Mouse (Mus musculus) forebrain, embryonic 11.5 days (tissue): ENCODE measurements around the gene Pomc. TPM values are rescaled to one million over a fixed set of nuclear protein-coding genes. Genes with fewer than 3 reads are reported as not detected.

Source experiments
- ATAC-seq: fragments of 200-750 bp; cut with Nextera tagmentation; replicated peaks from 2 replicates; pipeline ENCODE4 v1.8.0; 2017; ENCODE audit warnings: moderate TSS enrichment; ENCODE audit not compliant: low FRiP score
- DNase-seq: peaks from one replicate; pipeline ENCODE4 v3.0.0-alpha.2; 2017; ENCODE audit warnings: low spot score
- H3K27ac ChIP-seq: fragments of 300-500 bp; sonication (generic); 2 replicates; pipeline ENCODE4 v1.5.1; 2014; ENCODE audit warnings: low read depth, low read length
- H3K27me3 ChIP-seq: fragments of 300-500 bp; sonication (generic); 2 replicates; pipeline ENCODE4 v1.6.1; 2014; ENCODE audit warnings: mild to moderate bottlenecking, low read length, mixed read lengths; ENCODE audit not compliant: control insufficient read depth, insufficient read depth
- H3K36me3 ChIP-seq: fragments of 300-500 bp; sonication (generic); 2 replicates; pipeline ENCODE4 v1.6.1; 2014; ENCODE audit warnings: mild to moderate bottlenecking, low read length, moderate library complexity, mixed read lengths; ENCODE audit not compliant: control insufficient read depth, insufficient read depth
- H3K4me1 ChIP-seq: fragments of 300-500 bp; sonication (generic); replicated peaks from 2 replicates; pipeline ENCODE4 v1.6.1; 2014; ENCODE audit warnings: low read length, mixed read lengths; ENCODE audit not compliant: control insufficient read depth, insufficient read depth
- H3K4me2 ChIP-seq: fragments of 300-500 bp; sonication (generic); 2 replicates; pipeline ENCODE4 v1.6.1; 2014; ENCODE audit warnings: low read depth, mild to moderate bottlenecking, low read length, moderate library complexity, mixed read lengths; ENCODE audit not compliant: severe bottlenecking
- H3K4me3 ChIP-seq: fragments of 300-500 bp; sonication (generic); 2 replicates; pipeline ENCODE4 v1.5.1; 2014; ENCODE audit warnings: low read depth, low read length
- H3K9ac ChIP-seq: fragments of 300-500 bp; sonication (generic); 2 replicates; pipeline ENCODE4 v1.6.1; 2014; ENCODE audit warnings: low read length
- H3K9me3 ChIP-seq: fragments of 300-500 bp; sonication (generic); 2 replicates; pipeline ENCODE4 v1.6.1; 2016; ENCODE audit warnings: low read length, mixed read lengths; ENCODE audit not compliant: control insufficient read depth
- WGBS: fragments of 180-500 bp; shearing (Covaris S2); extraction: QIAGEN DNeasy Blood & Tissue Kit; methylation state at CpG from one replicate; pipeline ENCODE4 v1.1.7; 2014; 5-methylcytosine and 5-hydroxymethylcytosine counted together
- polyA plus RNA-seq: library from polyadenylated mRNA; unstranded; fragments of >200 nt; fragmentation: Nextera tagmentation; extraction: Ambion mirVana; gene quantifications from 2 replicates; pipeline ENCODE4 v1.2.1, GENCODE M21; 2014

The Pomc gene
- 6.4 and 7.0 TPM in 2 replicates for polyA plus RNA-seq

DNA sequence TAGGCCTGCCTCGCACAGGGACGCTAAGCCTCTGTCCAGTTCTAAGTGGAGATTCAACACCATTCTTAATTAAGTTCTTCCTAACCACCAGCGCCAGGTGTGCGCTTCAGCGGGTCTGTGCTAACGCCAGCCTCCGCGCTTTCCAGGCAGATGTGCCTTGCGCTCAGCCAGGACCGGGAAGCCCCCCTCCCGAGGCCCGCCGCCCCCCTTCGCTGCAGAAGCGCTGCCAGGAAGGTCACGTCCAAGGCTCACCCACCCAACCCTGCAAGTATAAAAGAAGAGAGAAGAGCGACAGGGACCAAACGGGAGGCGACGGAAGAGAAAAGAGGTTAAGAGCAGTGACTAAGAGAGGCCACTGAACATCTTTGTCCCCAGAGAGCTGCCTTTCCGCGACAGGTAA lies at the start of gene Pomc:
Gene Pomc, plus strand, starts transcription at position 301 of the 400 bp plus-strand sequence.
- Histone ChIP-seq H3K4me2 (no peak within 1 kb of the TSS), H3K27me3 (peaks cover 12% of the 10 kb centered on the region; the same call in 1 of the 2 replicates), H3K9me3 (no peaks in the 10 kb centered on the region), H3K36me3 (no peaks in the 10 kb centered on the region), H3K4me3 (no peak within 1 kb of the TSS), H3K9ac (no peak within 1 kb of the TSS), H3K4me1 (peaks cover 3% of the 10 kb centered on the region), H3K27ac (no peak within 1 kb of the TSS)
- ATAC-seq (no peak), DNase-seq (no peak)
- WGBS, result 21% methylated on average over 22 of the region's 22 CpGs

DNA sequence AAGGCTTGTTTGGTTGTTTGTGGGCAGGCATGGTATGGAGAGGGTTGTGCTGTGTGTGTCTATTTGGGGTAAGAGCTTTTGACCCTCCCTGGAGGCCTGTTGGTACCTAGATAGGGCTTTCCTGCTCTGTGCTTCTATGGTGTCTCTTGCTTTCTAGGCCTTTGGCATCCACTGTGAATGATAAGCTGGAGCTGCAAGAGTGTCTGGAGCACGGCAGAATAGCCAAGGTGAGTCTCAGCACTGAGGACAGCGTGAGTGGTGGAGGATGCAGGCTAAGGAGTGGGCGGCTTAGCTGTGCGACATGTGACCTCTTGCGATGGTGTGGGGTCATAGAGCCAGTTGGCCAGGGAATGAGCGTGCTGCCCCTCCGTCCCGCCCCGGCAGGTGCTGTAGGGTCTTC lies 49.3 kb upstream of the Pomc start:
- Histone ChIP-seq H3K36me3 (peaks cover 23% of the 10 kb centered on the region), H3K4me1 (no peaks in the 10 kb centered on the region), H3K27ac (no peak overlapping the region)

DNA sequence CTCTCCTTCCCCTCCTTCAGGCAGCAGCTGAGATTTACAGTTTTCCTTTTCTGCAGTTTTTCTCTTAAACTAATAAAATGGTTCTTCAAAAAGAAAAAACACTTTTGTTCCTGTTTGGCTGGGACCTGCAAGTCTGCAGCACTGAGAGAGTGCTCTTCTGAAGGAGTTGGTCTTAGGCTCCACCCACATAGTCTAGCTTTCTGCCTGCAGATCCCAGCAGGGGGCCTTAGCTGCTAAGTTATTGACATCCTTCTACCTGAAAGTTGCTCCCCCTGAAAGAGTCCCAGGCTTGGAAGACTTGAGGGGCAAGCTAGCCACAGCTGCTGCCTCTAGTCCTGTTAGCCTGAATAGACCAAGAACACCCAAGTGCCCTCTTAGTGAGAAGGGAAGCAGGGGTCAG lies 48.4 kb upstream of the Pomc start:
- H3K9ac ChIP-seq, result no peak overlapping the region
- H3K27ac ChIP-seq, result no peak overlapping the region
- DNase-seq, result no peak
- no peak overlapping the region for H3K4me3 ChIP-seq
- H3K4me2 ChIP-seq, result no peak overlapping the region
- H3K9me3 ChIP-seq, result no peaks in the 10 kb centered on the region
- no peaks in the 10 kb centered on the region for H3K27me3 ChIP-seq
- no peak for ATAC-seq
- H3K36me3 ChIP-seq, result peaks cover 21% of the 10 kb centered on the region
- H3K4me1 ChIP-seq, result no peaks in the 10 kb centered on the region

More for the DNA sequence above, 49.3 kb upstream of the Pomc start:
- H3K27me3 ChIP-seq, result no peaks in the 10 kb centered on the region
- DNase-seq (no peak), ATAC-seq (no peak)
- WGBS, result 92% methylated on average over 9 of the region's 9 CpGs
- no peaks in the 10 kb centered on the region for H3K9me3 ChIP-seq
- H3K4me3 ChIP-seq, result no peak overlapping the region
- H3K9ac ChIP-seq, result no peak overlapping the region
- H3K4me2 ChIP-seq, result no peak overlapping the region

DNA sequence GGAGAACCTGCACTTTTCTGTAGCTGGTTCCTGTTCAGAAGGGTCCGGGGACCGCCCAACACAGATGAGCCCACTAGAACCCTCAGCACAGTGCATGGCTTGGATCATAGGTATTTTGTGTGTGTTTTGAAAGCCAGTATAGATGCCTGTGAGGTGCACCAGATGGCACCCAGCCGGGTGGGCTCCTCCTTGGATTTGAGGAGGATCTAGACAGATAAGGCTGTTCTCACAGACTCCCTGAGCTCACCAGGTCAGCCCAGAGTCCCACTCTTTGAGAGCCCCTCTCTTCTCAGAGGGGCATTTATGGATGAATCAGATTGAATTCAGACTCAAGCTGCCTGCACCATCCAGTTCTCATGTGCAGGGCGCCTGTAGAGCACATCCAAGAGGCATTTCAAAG lies 47.7 kb upstream of the Pomc start:
- 88% methylated on average over 4 of the region's 4 CpGs for WGBS
- H3K9ac ChIP-seq, result no peak overlapping the region
- H3K27me3 ChIP-seq, result no peaks in the 10 kb centered on the region
- H3K9me3 ChIP-seq, result no peaks in the 10 kb centered on the region
- DNase-seq (no peak), ATAC-seq (no peak)
- H3K27ac ChIP-seq, result no peak overlapping the region
- H3K4me2 ChIP-seq, result no peak overlapping the region
- H3K4me3 ChIP-seq, result no peak overlapping the region
- no peaks in the 10 kb centered on the region for H3K4me1 ChIP-seq
- H3K36me3 ChIP-seq, result peaks cover 18% of the 10 kb centered on the region

DNA sequence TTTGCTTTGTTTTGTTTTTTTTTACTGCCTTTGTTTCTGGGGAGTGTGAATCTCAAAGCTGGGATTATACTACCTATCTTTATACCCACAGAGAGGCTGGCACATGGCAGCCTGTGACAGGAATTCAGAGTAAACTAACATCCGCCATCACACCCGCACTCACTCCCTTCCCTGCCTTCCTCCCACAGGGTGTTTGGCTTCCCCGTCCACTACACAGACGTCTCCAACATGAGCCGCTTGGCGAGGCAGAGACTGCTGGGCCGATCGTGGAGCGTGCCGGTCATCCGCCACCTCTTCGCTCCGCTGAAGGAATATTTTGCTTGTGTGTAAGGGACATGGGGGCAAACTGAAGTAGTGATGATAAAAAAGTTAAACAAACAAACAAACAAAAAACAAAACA lies 47.3 kb upstream of the Pomc start:
- H3K4me1 ChIP-seq, result no peaks in the 10 kb centered on the region
- no peak overlapping the region for H3K27ac ChIP-seq
- H3K4me3 ChIP-seq, result no peak overlapping the region
- no peak overlapping the region for H3K9ac ChIP-seq
- no peaks in the 10 kb centered on the region for H3K9me3 ChIP-seq
- H3K27me3 ChIP-seq, result no peaks in the 10 kb centered on the region
- H3K4me2 ChIP-seq, result no peak overlapping the region
- peaks cover 14% of the 10 kb centered on the region for H3K36me3 ChIP-seq
- DNase-seq (no peak), ATAC-seq (no peak)
- 76% methylated on average over 13 of the region's 13 CpGs for WGBS

DNA sequence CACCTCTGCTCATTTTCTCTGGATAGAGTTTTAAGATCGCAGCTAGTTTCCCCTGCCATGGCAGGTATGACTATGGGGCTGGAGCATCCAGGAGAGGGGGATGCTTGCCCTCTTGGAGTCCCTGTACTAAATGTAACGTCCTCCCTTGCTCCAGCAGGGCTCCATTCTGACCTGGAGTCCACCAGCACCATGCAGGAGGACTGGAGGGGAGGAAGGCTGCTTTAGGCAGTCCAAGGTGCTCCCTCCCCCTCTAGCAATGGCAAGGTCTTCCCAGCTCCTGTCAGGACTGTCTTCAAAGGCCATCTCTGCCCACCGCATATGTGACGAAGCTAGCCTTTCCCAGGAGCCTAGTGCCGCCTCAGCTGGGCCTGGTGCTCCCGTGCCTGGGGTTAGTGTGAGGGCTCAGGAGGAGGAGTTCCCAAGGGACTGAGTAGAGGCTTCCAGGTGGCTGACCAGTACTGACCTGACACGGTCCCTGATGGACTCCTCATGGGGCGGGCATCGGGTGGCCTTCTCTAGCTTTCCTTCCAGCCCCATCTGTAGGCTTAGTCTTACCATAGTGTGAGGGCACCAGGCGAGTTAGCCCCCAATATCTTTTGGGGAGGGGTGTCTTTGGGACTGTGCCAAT lies 44.2 kb upstream of the Pomc start:
- ATAC-seq (0 out of 2 replicates have a peak, but pooled peaks have one; percentile 17), DNase-seq (no peak)
- 75% methylated on average over 10 of the region's 10 CpGs for WGBS
- Histone ChIP-seq H3K4me3 (no peak overlapping the region), H3K9me3 (no peaks in the 10 kb centered on the region), H3K27me3 (no peaks in the 10 kb centered on the region), H3K27ac (no peak overlapping the region), H3K36me3 (peaks cover 5% of the 10 kb centered on the region; the same call in 1 of the 2 replicates), H3K4me1 (no peaks in the 10 kb centered on the region), H3K4me2 (no peak overlapping the region), H3K9ac (no peak overlapping the region)

DNA sequence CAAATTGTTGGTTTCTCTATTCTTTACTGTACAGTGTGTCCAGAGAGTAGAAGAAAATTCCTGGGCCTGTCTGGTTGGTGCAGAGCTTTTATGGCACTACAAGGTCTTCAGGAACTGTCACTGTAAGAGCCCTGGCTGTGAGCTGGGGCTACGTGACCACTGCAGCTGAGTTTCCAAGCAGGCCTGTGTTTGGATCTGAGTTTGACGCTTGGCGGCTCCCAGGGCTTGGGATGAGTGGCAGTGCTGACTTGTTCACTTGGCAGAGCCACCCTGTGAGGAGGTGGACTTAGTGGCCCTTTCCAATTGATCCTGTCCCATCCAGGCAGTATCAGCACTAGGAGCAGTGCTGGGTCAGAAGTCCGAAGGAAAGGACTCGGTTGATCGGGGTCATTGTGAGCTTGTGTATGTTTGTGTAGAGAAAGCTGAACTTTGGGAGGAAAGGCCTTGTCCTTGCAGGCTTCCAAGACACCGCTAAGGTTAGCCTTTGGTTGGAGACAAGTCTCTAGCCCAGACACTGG lies 42.9 kb upstream of the Pomc start:
- 93% methylated on average over 7 of the region's 7 CpGs for WGBS
- peaks cover 1% of the 10 kb centered on the region; the same call in 1 of the 2 replicates for H3K36me3 ChIP-seq
- ATAC-seq, result no peak
- H3K9me3 ChIP-seq, result no peaks in the 10 kb centered on the region
- no peaks in the 10 kb centered on the region for H3K4me1 ChIP-seq
- H3K27me3 ChIP-seq, result no peaks in the 10 kb centered on the region
- DNase-seq, result no peak
- no peak overlapping the region for H3K4me3 ChIP-seq
- no peak overlapping the region for H3K4me2 ChIP-seq
- H3K27ac ChIP-seq, result no peak overlapping the region
- no peak overlapping the region for H3K9ac ChIP-seq

DNA sequence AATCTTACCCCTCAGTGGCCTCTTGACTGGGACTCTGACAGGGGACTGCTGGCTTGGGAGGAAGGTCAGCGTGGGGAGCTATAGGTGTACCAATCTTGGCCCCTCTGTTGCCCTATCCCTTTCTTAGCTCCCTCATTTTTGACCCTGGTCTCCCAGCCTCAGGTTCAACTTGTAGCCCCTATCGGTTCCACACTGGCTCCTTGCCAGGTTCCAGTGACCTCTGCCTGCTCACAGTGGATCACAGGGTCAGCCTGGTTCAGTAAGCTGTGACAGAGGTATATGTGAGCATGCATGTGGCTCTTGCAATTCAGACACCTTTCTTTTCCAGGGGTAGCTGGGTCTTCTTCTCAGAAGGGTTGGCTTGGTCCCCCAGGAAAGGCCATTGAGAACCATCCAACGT lies 38.9 kb upstream of the Pomc start:
- Histone ChIP-seq H3K36me3 (no peaks in the 10 kb centered on the region), H3K27me3 (no peaks in the 10 kb centered on the region), H3K4me3 (no peak overlapping the region), H3K4me2 (no peak overlapping the region), H3K4me1 (peaks cover 4% of the 10 kb centered on the region; the same call in 1 of the 2 replicates), H3K9me3 (no peaks in the 10 kb centered on the region), H3K9ac (no peak overlapping the region), H3K27ac (no peak overlapping the region)
- DNase-seq (no peak), ATAC-seq (no peak)
- 90% methylated on average over 3 of the region's 3 CpGs for WGBS
